Comparison of ENCODE assay signal across 10 mouse cellular contexts in the genomic region with DNA sequence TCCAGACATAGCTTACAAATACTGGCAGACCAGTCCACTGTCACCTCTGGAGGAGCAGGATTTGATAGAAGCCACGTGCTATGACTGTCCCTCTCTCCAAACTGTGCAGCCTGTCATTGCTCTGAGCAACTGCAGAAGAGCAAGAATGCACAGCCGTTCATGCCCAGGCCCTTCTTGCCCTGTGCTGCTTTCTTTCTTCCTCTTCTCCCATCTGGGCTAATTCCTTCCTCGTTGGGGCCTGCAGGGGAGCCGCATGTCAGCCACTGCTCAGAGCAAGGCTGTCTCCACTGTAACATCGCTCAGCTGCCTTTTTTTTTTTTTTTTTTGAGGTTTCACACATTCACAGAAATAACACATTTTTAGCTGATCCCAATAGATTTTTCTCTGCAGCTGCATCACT.
A peak's percentile ranks its signal among the peaks of the same experiment; 100 is the strongest.
DNase-seq lines count a peak whose midpoint lies in the region; ATAC-seq and TF ChIP-seq lines count a peak whose summit lies in the region.
"Had no signal": no experiment of that assay in that cellular context is flagged by ENCODE, and none has a peak within 500 bp of the region (broad histone marks: within the 10 kb centered on the region; RNA-seq: fewer than 3 reads in every experiment).

No protein-coding gene starts in this region.

- peak; percentile 5; the same call in 1 of the 2 replicates for TF ChIP-seq CTCF in lung, embryonic 14.5 days (IDR thresholded peaks at IDR 0.05; ENCODE audit: low read depth)
- TF ChIP-seq CTCF in gastrocnemius, adult 2 months (IDR thresholded peaks at IDR 0.05): no peak

- no peaks in the 10 kb centered on the region for H3K4me1 ChIP-seq in lung, embryonic 14.5 days (ENCODE audit: insufficient read depth)
- peaks cover 30% of the 10 kb centered on the region for H3K4me1 ChIP-seq in forebrain, embryonic 14.5 days (ENCODE audit: control insufficient read depth, insufficient read depth, low read length)
- H3K4me1 ChIP-seq in intestine, embryonic 15.5 days (replicated peaks): peaks cover 21% of the 10 kb centered on the region
- H3K4me1 ChIP-seq in neural tube, embryonic 15.5 days: peaks cover 44% of the 10 kb centered on the region

- no peaks in the 10 kb centered on the region for H3K27me3 ChIP-seq in lung, embryonic 14.5 days (ENCODE audit: insufficient read depth, low read length)
- H3K27me3 ChIP-seq in forebrain, embryonic 14.5 days (replicated peaks; ENCODE audit: control insufficient read depth, insufficient read depth, low read length): no peaks in the 10 kb centered on the region
- H3K27me3 ChIP-seq in intestine, embryonic 15.5 days (replicated peaks): no peaks in the 10 kb centered on the region
- H3K27me3 ChIP-seq in neural tube, embryonic 15.5 days (replicated peaks): no peaks in the 10 kb centered on the region
- H3K27me3 ChIP-seq: heart, embryonic 12.5 days had no signal

- no peak overlapping the region for H3K9ac ChIP-seq in lung, embryonic 14.5 days
- no peak overlapping the region for H3K9ac ChIP-seq in forebrain, embryonic 14.5 days (ENCODE audit: low read length)
- no peak overlapping the region for H3K9ac ChIP-seq in intestine, embryonic 15.5 days
- H3K9ac ChIP-seq in neural tube, embryonic 15.5 days (replicated peaks): no peak overlapping the region; the same call in 1 of the 2 replicates
- H3K9ac ChIP-seq: heart, embryonic 12.5 days had no signal

- no peak overlapping the region for H3K4me3 ChIP-seq in lung, embryonic 14.5 days (ENCODE audit: low read depth, low read length)
- no peak overlapping the region for H3K4me3 ChIP-seq in forebrain, embryonic 14.5 days (ENCODE audit: low read depth, low read length)
- no peak overlapping the region for H3K4me3 ChIP-seq in intestine, embryonic 15.5 days (replicated peaks)
- no peak overlapping the region for H3K4me3 ChIP-seq in neural tube, embryonic 15.5 days (replicated peaks)
- H3K4me3 ChIP-seq in gastrocnemius, adult 2 months: no peak overlapping the region
- H3K4me3 ChIP-seq: heart, embryonic 12.5 days had no signal

- H3K4me2 ChIP-seq in lung, embryonic 14.5 days: no peak overlapping the region
- H3K4me2 ChIP-seq in forebrain, embryonic 14.5 days (ENCODE audit: low read length): no peak overlapping the region
- H3K4me2 ChIP-seq in intestine, embryonic 15.5 days (replicated peaks): no peak overlapping the region
- H3K4me2 ChIP-seq in neural tube, embryonic 15.5 days: no peak overlapping the region
- H3K4me2 ChIP-seq: heart, embryonic 12.5 days had no signal

- intact Hi-C loops in gastrocnemius, adult 2 months (cut with DNase I): no loop called here

- peak overlapping the region; percentile 26; the same call in 1 of the 2 replicates for H3K27ac ChIP-seq in lung, embryonic 14.5 days (ENCODE audit: low read depth)
- H3K27ac ChIP-seq in forebrain, embryonic 14.5 days (ENCODE audit: low read depth, low read length): peak overlapping the region; percentile 77
- H3K27ac ChIP-seq in intestine, embryonic 15.5 days: peak overlapping the region; percentile 44; the same call in 1 of the 2 replicates
- H3K27ac ChIP-seq in neural tube, embryonic 15.5 days (replicated peaks): peak overlapping the region; percentile 48; the same call in 1 of the 2 replicates
- H3K27ac ChIP-seq in gastrocnemius, adult 2 months: no peak overlapping the region
- H3K27ac ChIP-seq: kidney, postnatal 0 days had no signal

- DNase-seq in lung, embryonic 14.5 days: peak; percentile 70
- DNase-seq in lung, postnatal 14 days: no peak
- peak; percentile 64 for DNase-seq in forebrain, embryonic 14.5 days (ENCODE audit: low spot score)
- no peak for DNase-seq in adrenal gland, postnatal 14 days
- DNase-seq in gastrocnemius, adult 2 months: no peak
- DNase-seq: lung, adult 18-20 months had no signal

- no peaks in the 10 kb centered on the region for H3K9me3 ChIP-seq in lung, embryonic 14.5 days (ENCODE audit: low read depth, low read length)
- H3K9me3 ChIP-seq in forebrain, embryonic 14.5 days (replicated peaks; ENCODE audit: control insufficient read depth, low read length): no peaks in the 10 kb centered on the region
- H3K9me3 ChIP-seq in intestine, embryonic 15.5 days: no peaks in the 10 kb centered on the region
- H3K9me3 ChIP-seq in neural tube, embryonic 15.5 days (replicated peaks): no peaks in the 10 kb centered on the region
- H3K9me3 ChIP-seq: heart, embryonic 12.5 days had no signal

- peaks cover 37% of the 10 kb centered on the region for H3K36me3 ChIP-seq in lung, embryonic 14.5 days (ENCODE audit: insufficient read depth)
- peaks cover 26% of the 10 kb centered on the region for H3K36me3 ChIP-seq in forebrain, embryonic 14.5 days (ENCODE audit: control insufficient read depth, insufficient read depth, low read length)
- peaks cover 6% of the 10 kb centered on the region for H3K36me3 ChIP-seq in intestine, embryonic 15.5 days
- H3K36me3 ChIP-seq in neural tube, embryonic 15.5 days: peaks cover 24% of the 10 kb centered on the region

- 24% methylated on average over 5 of the region's 5 CpGs for WGBS in lung, embryonic 14.5 days
- 10% methylated on average over 5 of the region's 5 CpGs for WGBS in forebrain, embryonic 14.5 days
- 23% methylated on average over 5 of the region's 5 CpGs for WGBS in intestine, embryonic 15.5 days
- 32% methylated on average over 5 of the region's 5 CpGs for WGBS in neural tube, embryonic 15.5 days

- ATAC-seq in lung, embryonic 14.5 days (ENCODE audit: insufficient read depth): peak; percentile 90
- peak; percentile 79 for ATAC-seq in forebrain, embryonic 14.5 days
- ATAC-seq in intestine, embryonic 15.5 days: peak; percentile 67
- ATAC-seq in neural tube, embryonic 15.5 days (ENCODE audit: low FRiP score): 0 out of 2 replicates have a peak, but pooled peaks have one; percentile 37

Comparison
In these comparisons a context has a peak if more than half of its experiments do, and no peak if none do; other contexts are left out.
1. DNase-seq: peak in lung, embryonic 14.5 days (single experiment) and forebrain, embryonic 14.5 days (single experiment); none in lung, postnatal 14 days (single experiment), adrenal gland, postnatal 14 days (single experiment) and gastrocnemius, adult 2 months (single experiment).
2. ATAC-seq: peak in every context shown above with its lines; median percentile 90 in lung, embryonic 14.5 days; 79 in forebrain, embryonic 14.5 days; 67 in intestine, embryonic 15.5 days; 37 in neural tube, embryonic 15.5 days.